Mouse (Mus musculus) gonadal fat pad, adult 2 months (tissue): ENCODE results near the gene Nol9. TPM values are rescaled to one million over a fixed set of nuclear protein-coding genes. Genes with fewer than 3 reads are reported as not detected.

ENCODE experiments used
- DNase-seq: peaks from one replicate; pipeline ENCODE4 v3.0.0-alpha.2; 2012; ENCODE audit warnings: low read depth
- polyA plus RNA-seq: library from polyadenylated mRNA; depleted of rRNA; stranded (reverse); fragments of >200 nt; gene quantifications from 2 replicates; pipeline ENCODE4 v1.2.3, GENCODE M21; 2012; rRNA removed

The Nol9 gene
- 20.1 and 21.2 TPM in 2 replicates for polyA plus RNA-seq

DNA sequence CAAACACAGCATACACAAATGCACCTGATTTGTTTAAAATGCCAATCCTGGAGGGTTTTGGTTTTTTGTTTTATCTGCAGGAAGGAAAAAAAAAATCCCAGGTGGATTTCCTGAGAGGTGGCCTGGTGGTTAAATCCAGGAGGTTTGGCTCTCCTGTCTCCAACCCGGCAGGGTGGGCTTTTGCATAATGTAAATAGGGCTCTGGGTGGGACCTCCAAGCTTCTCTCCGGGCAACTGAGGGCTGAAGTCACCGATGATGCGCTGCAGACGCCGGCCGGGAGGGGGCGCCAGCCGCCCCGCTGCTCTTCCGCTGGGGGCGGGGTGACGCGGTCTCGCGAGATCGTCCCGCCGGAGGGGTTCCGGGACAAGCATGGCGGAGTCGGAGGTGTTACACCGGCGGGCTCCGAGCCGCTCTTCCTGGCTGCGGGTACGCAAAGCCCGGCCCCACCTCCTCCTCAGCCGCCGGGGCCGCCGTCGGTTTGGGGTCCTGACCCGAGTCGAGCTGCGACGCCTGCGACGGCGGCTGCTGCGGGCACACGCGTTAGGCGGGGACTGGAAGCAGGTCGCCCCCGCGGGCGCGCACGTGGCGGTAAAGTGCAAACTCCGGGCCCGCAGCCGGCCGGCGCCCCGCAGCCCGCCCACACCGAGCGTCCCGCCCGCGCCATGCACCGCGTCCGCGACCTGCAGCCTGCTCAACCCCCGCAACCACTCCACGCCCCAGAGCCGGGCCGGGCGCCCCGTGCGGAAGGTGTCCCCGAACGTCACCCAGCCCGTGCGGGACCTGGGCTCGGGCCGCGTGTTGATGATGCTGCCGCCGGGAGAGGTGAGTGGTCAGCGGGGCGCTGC, at the start of gene Nol9:
Gene Nol9, plus strand, starts transcription at position 337 of the 846 bp plus-strand sequence.
- no peak for DNase-seq

DNA sequence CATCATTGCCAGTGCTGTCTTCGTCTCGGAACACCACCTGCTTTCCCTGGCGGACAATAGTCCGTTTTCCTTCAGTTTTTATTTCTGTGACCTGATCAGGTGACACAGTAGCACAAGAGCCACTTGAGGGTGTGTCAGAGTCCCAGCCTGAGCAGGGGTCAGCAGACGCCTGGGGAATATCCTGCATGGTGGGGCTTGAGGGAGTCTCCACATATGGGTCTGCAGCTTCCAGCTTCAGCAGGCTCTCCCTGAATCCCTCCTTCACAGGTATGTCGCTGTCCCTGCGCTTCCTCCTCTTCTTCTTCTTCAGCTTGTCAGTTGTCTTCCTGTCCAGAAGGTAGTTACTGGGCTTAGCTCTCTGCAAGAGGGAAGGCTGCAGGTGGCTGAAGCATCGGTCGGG, 47.0 kb upstream of the Nol9 start:
- no peak for DNase-seq

GRCm38 (mm10) chr4:151993035-151993434, 46.1 kb upstream of the Nol9 start:
- DNase-seq, result no peak

GRCm38 (mm10) chr4:151994228-151995171, 44.6 kb upstream of the Nol9 start:
- DNase-seq, result no peak

DNA sequence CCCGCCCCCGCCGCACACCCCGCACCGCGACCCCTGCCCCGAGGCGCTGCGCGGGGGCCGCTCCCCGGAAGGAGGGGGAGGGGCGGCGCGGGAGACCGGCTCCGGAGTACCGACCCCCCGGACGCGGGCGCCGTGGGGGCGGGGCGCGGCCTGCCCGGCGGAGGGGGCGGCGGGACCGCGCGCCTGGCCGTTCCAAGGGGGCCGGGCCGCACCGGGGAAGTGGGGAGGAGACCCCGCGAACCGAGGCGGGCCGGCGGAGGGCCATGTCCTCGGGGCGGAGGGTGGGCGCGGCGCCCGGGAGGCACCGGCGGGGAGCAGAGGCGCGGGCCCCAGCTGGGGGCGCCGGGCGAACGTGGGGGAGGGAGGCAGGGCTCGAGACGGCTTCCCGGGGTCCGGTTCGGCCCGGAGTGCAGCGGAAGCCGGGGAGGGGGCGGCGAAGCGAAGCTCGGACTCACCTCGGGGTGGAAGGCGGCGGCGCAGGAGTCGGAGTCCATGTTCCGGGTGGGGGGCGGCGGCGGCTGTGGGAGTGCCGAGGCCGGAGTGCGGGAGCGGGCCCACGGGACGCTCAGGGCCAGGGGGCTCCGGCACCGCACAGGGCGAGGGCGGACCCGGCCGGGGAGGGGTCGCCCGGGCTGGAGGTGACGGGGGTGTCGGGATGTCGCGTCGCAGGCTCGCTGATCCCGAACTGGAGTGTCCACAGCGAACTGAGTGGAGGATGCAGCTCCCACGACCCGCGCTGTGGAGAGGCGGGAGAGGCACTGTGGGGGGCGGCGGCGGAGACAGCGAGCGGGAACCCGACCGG, 43.5 kb upstream of the Nol9 start:
- DNase-seq, result no peak

GRCm38 (mm10) chr4:151996173-151996950, 42.8 kb upstream of the Nol9 start, which contains the start of gene Phf13:
TSS of gene Phf13 (minus strand) at chr4:151996258.
- DNase-seq, result peak; percentile 72

GRCm38 (mm10) chr4:151996951-151997222, 42.2 kb upstream of the Nol9 start:
- DNase-seq, result no peak

GRCm38 (mm10) chr4:151997701-151998100, 41.4 kb upstream of the Nol9 start:
- no peak for DNase-seq

GRCm38 (mm10) chr4:151999481-151999880, 39.6 kb upstream of the Nol9 start:
- no peak for DNase-seq

DNA sequence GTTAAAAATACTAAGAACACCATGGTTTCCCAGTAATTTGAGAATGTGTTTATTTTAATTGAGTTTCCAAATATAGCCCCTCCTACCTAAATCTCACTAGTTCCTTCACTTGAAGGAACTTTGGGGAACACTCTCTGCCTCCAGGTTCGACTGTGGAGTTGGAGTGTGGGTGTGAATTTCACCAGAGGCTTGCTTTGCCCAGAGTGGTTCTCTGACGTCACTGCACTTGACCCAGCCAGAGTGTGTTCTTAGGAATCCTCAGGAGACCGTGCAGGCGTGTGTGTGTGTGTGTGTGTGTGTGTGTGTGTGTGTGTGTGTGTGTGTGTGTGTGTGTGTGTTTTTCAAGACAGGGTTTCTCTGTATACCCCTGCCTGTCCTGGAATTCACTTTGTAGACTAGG, 38.2 kb upstream of the Nol9 start:
- DNase-seq, result no peak

- no peak for DNase-seq
Observed at GRCm38 (mm10) chr4:152001335-152001734, 37.8 kb upstream of the Nol9 start.

DNA sequence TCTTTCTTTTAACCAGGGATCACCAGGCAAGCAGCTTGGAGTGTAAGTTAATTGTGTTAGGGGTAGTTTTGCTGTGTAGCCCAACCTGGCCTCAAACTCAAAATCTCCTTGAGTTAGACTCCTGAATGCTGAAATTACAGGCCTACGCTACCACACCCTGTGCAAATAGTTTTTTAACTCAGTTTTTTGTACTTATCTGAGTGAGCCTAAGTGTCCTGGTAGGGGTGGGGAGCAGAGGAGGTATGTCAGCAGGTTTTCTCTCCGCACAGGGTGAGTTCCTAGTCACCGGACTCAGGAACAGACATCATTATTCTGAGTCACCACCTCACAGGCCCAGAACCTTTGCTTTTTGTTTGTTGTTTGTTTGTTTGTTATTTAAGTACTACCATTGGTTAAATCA, 37.1 kb upstream of the Nol9 start:
- no peak for DNase-seq

DNA sequence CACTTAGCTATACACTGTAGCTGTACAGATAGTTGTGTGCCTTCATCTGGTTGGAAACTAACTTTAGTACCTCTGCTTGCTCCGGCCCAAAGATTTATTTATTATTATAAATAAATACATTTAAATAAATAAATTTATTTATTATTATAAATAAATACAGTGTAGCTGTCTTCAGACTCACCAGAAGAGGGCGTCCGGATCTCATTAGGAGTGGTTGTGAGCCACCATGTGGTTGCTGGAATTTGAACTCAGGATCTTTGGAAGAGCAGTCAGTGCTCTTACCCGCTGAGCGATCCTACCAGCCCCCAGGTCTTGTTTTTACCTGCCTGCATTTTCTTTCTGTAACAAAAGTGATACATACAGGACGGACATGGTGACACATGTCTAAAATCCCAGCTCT, 33.0 kb upstream of the Nol9 start:
- no peak for DNase-seq

- no peak for DNase-seq
Observed at GRCm38 (mm10) chr4:152006812-152007211, 32.3 kb upstream of the Nol9 start.

- no peak for DNase-seq
Observed at GRCm38 (mm10) chr4:152007481-152008147, 31.5 kb upstream of the Nol9 start.

DNA sequence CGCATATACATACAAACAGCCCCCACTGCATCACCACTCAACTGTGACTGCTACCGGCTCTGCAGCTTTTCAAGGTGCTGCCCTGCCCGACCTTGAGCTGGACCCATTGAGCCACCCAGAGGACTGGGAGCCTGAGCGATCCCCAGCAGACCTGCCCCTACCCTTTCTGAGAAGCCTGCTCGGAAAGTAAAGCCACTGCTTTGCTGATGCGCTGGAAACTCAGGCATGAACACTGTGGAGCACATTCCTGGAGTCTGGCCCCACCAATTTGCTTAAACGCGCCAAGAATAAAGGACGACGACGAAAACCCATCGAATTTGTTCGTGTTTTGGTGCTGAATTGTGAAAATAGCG, 31.0 kb upstream of the Nol9 start:
- DNase-seq, result no peak

- DNase-seq, result no peak
Observed at GRCm38 (mm10) chr4:152008622-152009075, 30.5 kb upstream of the Nol9 start, which contains the start of gene Klhl21. TSS of gene Klhl21 (plus strand) at chr4:152008803.

GRCm38 (mm10) chr4:152009076-152010051, 29.8 kb upstream of the Nol9 start:
- DNase-seq, result no peak

GRCm38 (mm10) chr4:152010091-152010706, 28.9 kb upstream of the Nol9 start:
- no peak for DNase-seq
